ENCODE assay signal across 8 mouse cellular contexts in genomic region chr3:101378102-101378501, GRCm38 (mm10). TPM values are rescaled to one million over a fixed set of nuclear protein-coding genes. Genes with fewer than 3 reads are reported as not detected.
DNase-seq lines count a peak whose midpoint lies in the region; ATAC-seq and TF ChIP-seq lines count a peak whose summit lies in the region.

No protein-coding gene starts in this region.

- no peak for ATAC-seq in CD4-positive, CD25-positive, alpha-beta regulatory T cell, adult 4 months
- peak; percentile 58 for ATAC-seq in embryonic facial prominence, embryonic 11.5 days (replicated peaks; ENCODE audit: insufficient number of reproducible peaks, low FRiP score, low TSS enrichment, low read depth)
- ATAC-seq in hindbrain, embryonic 12.5 days (ENCODE audit: low FRiP score), result no peak
- peak; percentile 52 for ATAC-seq in lung, embryonic 14.5 days (ENCODE audit: insufficient read depth)

- H3K9ac ChIP-seq in embryonic facial prominence, embryonic 11.5 days (replicated peaks; ENCODE audit: low read length), result peak overlapping the region; percentile 90
- H3K9ac ChIP-seq in hindbrain, embryonic 12.5 days, result peak overlapping the region; percentile 91
- peak overlapping the region; percentile 84 for H3K9ac ChIP-seq in lung, embryonic 14.5 days

- under 1% methylated on average over 12 of the region's 12 CpGs for WGBS in embryonic facial prominence, embryonic 11.5 days
- under 1% methylated on average over 12 of the region's 12 CpGs for WGBS in hindbrain, embryonic 12.5 days
- WGBS in lung, embryonic 14.5 days, result 1% methylated on average over 12 of the region's 12 CpGs

- H3K9me3 ChIP-seq in embryonic facial prominence, embryonic 11.5 days (replicated peaks; ENCODE audit: control insufficient read depth, low read length), result no peaks in the 10 kb centered on the region
- H3K9me3 ChIP-seq in hindbrain, embryonic 12.5 days (replicated peaks), result no peaks in the 10 kb centered on the region
- H3K9me3 ChIP-seq in lung, embryonic 14.5 days (ENCODE audit: low read depth, low read length), result no peaks in the 10 kb centered on the region

- TF ChIP-seq CTCF in lung, embryonic 14.5 days (IDR thresholded peaks at IDR 0.05; ENCODE audit: low read depth), result no peak

- H3K27ac ChIP-seq in embryonic facial prominence, embryonic 11.5 days (replicated peaks; ENCODE audit: low read depth, low read length), result peak overlapping the region; percentile 81
- peak overlapping the region; percentile 83; the same call in 1 of the 2 replicates for H3K27ac ChIP-seq in hindbrain, embryonic 12.5 days
- no peak overlapping the region; the same call in 1 of the 2 replicates for H3K27ac ChIP-seq in lung, embryonic 14.5 days (ENCODE audit: low read depth)

- peaks cover 7% of the 10 kb centered on the region for H3K4me1 ChIP-seq in embryonic facial prominence, embryonic 11.5 days (ENCODE audit: control insufficient read depth, insufficient read depth, low read length)
- H3K4me1 ChIP-seq in hindbrain, embryonic 12.5 days, result peaks cover 53% of the 10 kb centered on the region
- H3K4me1 ChIP-seq in lung, embryonic 14.5 days (ENCODE audit: insufficient read depth), result peaks cover 18% of the 10 kb centered on the region

- H3K27me3 ChIP-seq in embryonic facial prominence, embryonic 11.5 days (ENCODE audit: control insufficient read depth, insufficient read depth, low read length), result no peaks in the 10 kb centered on the region
- no peaks in the 10 kb centered on the region; the same call in 1 of the 2 replicates for H3K27me3 ChIP-seq in hindbrain, embryonic 12.5 days
- H3K27me3 ChIP-seq in lung, embryonic 14.5 days (ENCODE audit: insufficient read depth, low read length), result no peaks in the 10 kb centered on the region

- peak overlapping the region; percentile 86 for H3K4me2 ChIP-seq in embryonic facial prominence, embryonic 11.5 days (ENCODE audit: low read depth, low read length)
- peak overlapping the region; percentile 69 for H3K4me2 ChIP-seq in hindbrain, embryonic 12.5 days (replicated peaks)
- peak overlapping the region; percentile 98 for H3K4me2 ChIP-seq in lung, embryonic 14.5 days

- H3K36me3 ChIP-seq in embryonic facial prominence, embryonic 11.5 days (replicated peaks; ENCODE audit: control insufficient read depth, insufficient read depth, low read depth, low read length), result no peaks in the 10 kb centered on the region
- H3K36me3 ChIP-seq in hindbrain, embryonic 12.5 days, result no peaks in the 10 kb centered on the region
- H3K36me3 ChIP-seq in lung, embryonic 14.5 days (ENCODE audit: insufficient read depth), result 0 out of 2 replicates have a peak, but pooled peaks cover 4% of the 10 kb centered on the region

- H3K4me3 ChIP-seq in embryonic facial prominence, embryonic 11.5 days (ENCODE audit: low read depth, low read length), result peak overlapping the region; percentile 93
- H3K4me3 ChIP-seq in hindbrain, embryonic 12.5 days, result peak overlapping the region; percentile 88
- H3K4me3 ChIP-seq in lung, embryonic 14.5 days (ENCODE audit: low read depth, low read length), result peak overlapping the region; percentile 80

- DNase-seq in CD4-positive, CD25-positive, alpha-beta regulatory T cell, adult 2 months (ENCODE audit: low read depth, low spot score), result peak; percentile 20
- DNase-seq in embryonic facial prominence, embryonic 11.5 days (ENCODE audit: low spot score), result peak; percentile 82
- DNase-seq in lung, embryonic 14.5 days, result peak; percentile 71
- DNase-seq in retina, postnatal 1 day, result peak; percentile 66
- no peak for DNase-seq in thymus, adult 18-20 months
- DNase-seq in left cerebral cortex, postnatal 14 days (ENCODE audit: low spot score in 2 of 2), result no peak

- intact Hi-C loops in left cerebral cortex, postnatal 14 days (cut with DNase I), result loop anchor here (5.0 kb wide), 1 partner anchor 84 kb away; no protein-coding TSS in a partner anchor

RNA-seq across cellular contexts. Expression of gene Igsf3, which starts 1.2 kb away (rescaled TPM):
- polyA plus RNA-seq in CD4-positive, CD25-positive, alpha-beta regulatory T cell, adult 4 months (2017; shearing (Covaris generic)), result 1 to 10 TPM; 3.7 to 4.4 TPM
- polyA plus RNA-seq in embryonic facial prominence, embryonic 11.5 days (2014; fragmentation: Nextera tagmentation; extraction: Ambion mirVana), result 40.6 and 42.3 TPM in 2 replicates
- 61.9 and 66.4 TPM in 2 replicates for polyA plus RNA-seq in hindbrain, embryonic 12.5 days (2016; fragmentation: Nextera tagmentation; extraction: Ambion mirVana)
- 23.4 and 24.1 TPM in 2 replicates for polyA plus RNA-seq in lung, embryonic 14.5 days (2014; fragmentation: Nextera tagmentation; extraction: Ambion mirVana)
- total RNA-seq in left cerebral cortex, postnatal 14 days (2021), result 10 to 100 TPM; 26.5 to 28.2 TPM

Comparison
In these comparisons a context has a peak if more than half of its experiments do, and no peak if none do; other contexts are left out.
1. DNase-seq: peak in CD4-positive, CD25-positive, alpha-beta regulatory T cell, adult 2 months (single experiment), embryonic facial prominence, embryonic 11.5 days (single experiment), lung, embryonic 14.5 days (single experiment) and retina, postnatal 1 day (single experiment); none in thymus, adult 18-20 months (0 of 2) and left cerebral cortex, postnatal 14 days (0 of 2).
2. ATAC-seq: peak in embryonic facial prominence, embryonic 11.5 days (single experiment) and lung, embryonic 14.5 days (single experiment); none in CD4-positive, CD25-positive, alpha-beta regulatory T cell, adult 4 months (single experiment) and hindbrain, embryonic 12.5 days (single experiment).
3. Peak in every context shown above with its lines, with median percentiles within 50 percentile points of each other: H3K4me2 ChIP-seq, H3K4me3 ChIP-seq and H3K9ac ChIP-seq.